Mouse (Mus musculus): ENCODE measurements around the gene Rbbp8nl. TPM values are rescaled to one million over a fixed set of nuclear protein-coding genes. Genes with fewer than 3 reads are reported as not detected.

Rbbp8nl gene
- 0.29 TPM for polyA plus RNA-seq (2014; fragmentation: Illumina TruSeq; extraction: RNeasy Lipid Tissue Mini Kit (QIAGEN cat#74804); ENCODE audit: insufficient read depth, low read depth, low replicate concordance)

DNA sequence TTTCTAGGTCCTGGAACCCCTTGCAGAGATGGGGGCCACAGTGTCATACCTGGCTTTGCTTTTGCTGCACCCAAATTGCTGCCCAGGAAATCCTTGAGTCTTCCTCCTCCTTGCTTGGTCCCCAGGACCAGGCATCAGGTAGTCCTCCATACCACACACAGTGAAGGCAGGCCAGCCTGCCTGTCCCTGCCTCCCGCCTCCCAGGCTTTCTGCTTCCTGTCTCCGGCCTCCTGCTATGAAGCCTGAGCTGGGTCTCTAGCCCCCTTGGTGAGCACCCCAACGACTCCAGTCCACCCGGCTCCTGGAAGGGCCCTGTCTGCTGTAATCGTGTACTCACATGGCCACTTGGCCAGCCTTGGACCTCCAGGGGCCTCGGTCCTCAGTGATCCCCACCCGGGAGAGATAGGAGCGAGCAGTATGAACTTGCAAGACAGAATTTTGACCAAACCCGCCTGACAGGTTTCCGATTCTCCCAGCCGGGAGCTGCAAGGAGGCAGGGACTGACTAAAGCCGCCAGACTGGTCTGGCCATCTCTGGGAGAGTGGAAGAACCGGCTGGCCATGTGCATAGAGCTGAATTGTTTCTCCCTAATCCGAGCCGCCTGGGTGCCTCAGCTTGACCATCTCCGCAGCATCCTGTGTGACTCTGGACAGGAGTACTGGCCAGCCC lies at the start of gene Rbbp8nl:
Gene Rbbp8nl (minus strand): TSS at position 440 of the 669 bp plus-strand sequence.

DNA sequence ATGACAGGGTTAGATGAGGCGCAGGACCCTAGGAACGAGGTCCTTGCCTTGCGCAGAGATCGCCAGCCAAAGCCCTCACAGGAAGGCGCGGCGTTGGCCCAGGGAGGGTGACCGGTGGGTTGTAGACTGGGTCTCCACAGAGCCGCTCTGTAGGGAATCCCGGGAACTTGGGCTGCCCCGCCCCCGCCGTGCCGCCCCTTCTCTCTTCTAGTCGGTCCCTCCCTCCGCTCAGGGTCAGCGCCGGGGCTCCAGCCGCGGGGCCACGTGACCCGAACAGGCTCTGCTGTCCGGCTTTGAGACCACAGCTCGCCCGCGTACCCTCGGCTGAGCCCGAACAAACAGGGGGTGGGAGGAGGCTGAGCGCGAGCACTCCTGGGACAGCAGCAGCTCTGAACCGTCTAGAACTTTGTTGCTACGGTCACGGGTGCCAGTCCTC lies 44.9 kb upstream of the Rbbp8nl start, which contains the start of gene Gata5:
Gene Gata5 (minus strand): TSS at position 149 of the 436 bp plus-strand sequence.

DNA sequence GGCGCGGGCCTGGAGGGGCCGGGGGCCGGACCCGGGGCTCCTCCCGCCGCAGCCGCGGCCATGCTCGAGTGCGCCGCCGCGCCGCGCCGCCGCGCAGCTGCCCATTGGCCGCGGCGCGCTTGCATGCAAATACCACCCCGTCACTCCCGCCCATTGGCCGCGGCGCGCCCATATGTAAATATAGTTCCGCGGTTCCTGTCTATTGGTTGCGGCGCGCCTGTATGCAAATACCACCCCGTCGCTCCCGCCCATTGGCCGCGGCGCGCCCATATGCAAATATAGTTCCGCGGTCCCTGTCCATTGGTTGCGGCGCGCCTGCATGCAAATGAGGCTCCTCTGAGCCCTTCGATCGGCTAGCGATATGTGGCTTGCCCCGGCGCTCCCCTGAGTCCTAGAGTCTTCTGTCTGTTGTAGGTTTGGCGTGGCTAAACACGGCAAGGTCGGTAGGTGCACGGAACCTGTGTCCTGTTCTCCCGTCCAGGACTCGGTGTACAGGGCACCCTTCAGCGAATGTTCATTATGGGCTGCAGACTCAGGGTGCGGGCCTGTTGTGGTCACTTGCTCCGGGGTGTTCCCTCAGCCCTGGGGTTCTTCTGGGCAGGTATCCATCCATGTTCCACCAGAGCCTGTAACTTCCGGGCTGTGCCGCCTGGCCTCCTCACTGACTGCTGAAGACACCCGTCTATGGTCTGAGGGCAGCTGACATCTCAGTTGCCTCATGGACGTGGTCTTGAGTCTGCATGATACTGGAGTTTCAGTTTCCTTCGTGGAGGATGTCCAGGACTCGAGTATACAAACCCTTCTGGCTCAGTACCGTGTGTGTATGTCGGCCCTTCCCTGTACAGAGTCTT lies 16.1 kb downstream of the Rbbp8nl start, which contains the start of gene Cables2:
Gene Cables2 (minus strand): TSS at position 103 of the 851 bp plus-strand sequence.

GRCm38 (mm10) chr2:180257001-180257521 lies 32.6 kb downstream of the Rbbp8nl start, which contains the start of gene Rps21:
TSS of gene Rps21 (plus strand) at chr2:180257377.

Other genes with a start within 250 kb of the Rbbp8nl start
- gene Psma7, start 247.4 kb downstream of the Rbbp8nl start, polyA plus RNA-seq (2014; fragmentation: Illumina TruSeq; extraction: RNeasy Lipid Tissue Mini Kit (QIAGEN cat#74804); ENCODE audit: insufficient read depth, low read depth, low replicate concordance) = 214 TPM
- 1.5 TPM for gene Ss18l1, start 247.4 kb downstream of the Rbbp8nl start, polyA plus RNA-seq (2014; fragmentation: Illumina TruSeq; extraction: RNeasy Lipid Tissue Mini Kit (QIAGEN cat#74804); ENCODE audit: insufficient read depth, low read depth, low replicate concordance)
- 15.8 TPM for gene Mtg2, start 219.3 kb downstream of the Rbbp8nl start, polyA plus RNA-seq (2014; fragmentation: Illumina TruSeq; extraction: RNeasy Lipid Tissue Mini Kit (QIAGEN cat#74804); ENCODE audit: insufficient read depth, low read depth, low replicate concordance)
- not detected for gene Hrh3, start 185.4 kb downstream of the Rbbp8nl start, polyA plus RNA-seq (2014; fragmentation: Illumina TruSeq; extraction: RNeasy Lipid Tissue Mini Kit (QIAGEN cat#74804); ENCODE audit: insufficient read depth, low read depth, low replicate concordance)
- 22.9 TPM for gene Osbpl2, start 170.6 kb downstream of the Rbbp8nl start, polyA plus RNA-seq (2014; fragmentation: Illumina TruSeq; extraction: RNeasy Lipid Tissue Mini Kit (QIAGEN cat#74804); ENCODE audit: insufficient read depth, low read depth, low replicate concordance)
- gene Adrm1, start 118.4 kb downstream of the Rbbp8nl start, polyA plus RNA-seq (2014; fragmentation: Illumina TruSeq; extraction: RNeasy Lipid Tissue Mini Kit (QIAGEN cat#74804); ENCODE audit: insufficient read depth, low read depth, low replicate concordance) = 64.0 TPM
- 51.5 TPM for gene Lama5, start 64.0 kb downstream of the Rbbp8nl start, polyA plus RNA-seq (2014; fragmentation: Illumina TruSeq; extraction: RNeasy Lipid Tissue Mini Kit (QIAGEN cat#74804); ENCODE audit: insufficient read depth, low read depth, low replicate concordance)
- gene Rps21, start 32.5 kb downstream of the Rbbp8nl start, polyA plus RNA-seq (2014; fragmentation: Illumina TruSeq; extraction: RNeasy Lipid Tissue Mini Kit (QIAGEN cat#74804); ENCODE audit: insufficient read depth, low read depth, low replicate concordance) = 2,570 TPM
- 10.9 TPM for gene Cables2, start 16.4 kb downstream of the Rbbp8nl start, polyA plus RNA-seq (2014; fragmentation: Illumina TruSeq; extraction: RNeasy Lipid Tissue Mini Kit (QIAGEN cat#74804); ENCODE audit: insufficient read depth, low read depth, low replicate concordance)
- 3.8 TPM for gene Gata5, start 44.8 kb upstream of the Rbbp8nl start, polyA plus RNA-seq (2014; fragmentation: Illumina TruSeq; extraction: RNeasy Lipid Tissue Mini Kit (QIAGEN cat#74804); ENCODE audit: insufficient read depth, low read depth, low replicate concordance)
- gene Slco4a1, start 166.4 kb upstream of the Rbbp8nl start, polyA plus RNA-seq (2014; fragmentation: Illumina TruSeq; extraction: RNeasy Lipid Tissue Mini Kit (QIAGEN cat#74804); ENCODE audit: insufficient read depth, low read depth, low replicate concordance) = 0.85 TPM
- gene Ntsr1, start 210.1 kb upstream of the Rbbp8nl start, polyA plus RNA-seq (2014; fragmentation: Illumina TruSeq; extraction: RNeasy Lipid Tissue Mini Kit (QIAGEN cat#74804); ENCODE audit: insufficient read depth, low read depth, low replicate concordance) = not detected

All from lung, adult 10 weeks (tissue).